In the genomic region with DNA sequence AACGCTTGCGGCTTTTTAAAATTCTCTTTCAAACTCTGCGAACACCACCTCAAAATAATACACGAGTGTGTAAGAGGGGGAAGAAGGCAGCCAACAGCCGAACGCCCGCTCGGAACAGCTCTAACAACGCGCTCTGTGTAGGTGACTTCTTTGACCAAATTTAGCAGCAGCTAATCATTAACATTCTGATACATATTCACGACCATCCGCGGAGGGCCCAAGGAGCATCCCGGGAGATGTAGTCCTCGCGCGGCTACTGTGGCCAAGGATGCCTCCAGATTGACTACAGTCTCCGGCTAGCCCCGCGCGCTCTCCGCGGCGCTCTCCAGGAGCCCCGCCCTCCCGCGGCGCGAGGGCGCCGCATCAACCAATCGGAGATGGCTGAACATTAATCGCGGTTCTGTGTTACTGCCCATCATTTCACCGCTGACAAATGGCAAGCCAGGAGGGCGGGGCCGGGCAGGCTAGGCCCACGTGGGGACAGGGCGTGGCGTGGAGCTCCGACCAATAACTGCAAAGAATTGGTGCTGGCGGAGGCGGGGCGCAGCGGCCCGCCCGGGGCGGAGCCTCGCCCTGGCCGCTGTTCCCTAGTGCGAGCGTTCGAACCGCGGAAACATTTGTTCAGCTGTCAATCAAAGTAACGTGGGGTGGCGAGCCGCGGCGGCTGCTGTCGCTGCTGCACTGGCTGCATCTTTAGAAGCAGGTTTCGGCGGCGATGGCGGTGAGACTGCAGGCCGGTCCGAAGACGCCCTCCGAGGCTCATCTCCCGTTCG, we compare ENCODE assay signal across 7 mouse cellular contexts. TPM values are rescaled to one million over a fixed set of nuclear protein-coding genes. Genes with fewer than 3 reads are reported as not detected.
DNase-seq lines count a peak whose midpoint lies in the region; ATAC-seq lines count a peak whose summit lies in the region.

A gene (minus strand): TSS at position 135 of the 773 bp plus-strand sequence.

- H3K27ac ChIP-seq in embryonic facial prominence, embryonic 12.5 days: peak within 1 kb of the TSS; percentile 98
- H3K27ac ChIP-seq in limb, embryonic 11.5 days (replicated peaks; ENCODE audit: low read depth, low read length): peak within 1 kb of the TSS; percentile 93
- H3K27ac ChIP-seq in midbrain, embryonic 14.5 days (replicated peaks; ENCODE audit: low read depth, low read length): peak within 1 kb of the TSS; percentile 95

- ATAC-seq in embryonic facial prominence, embryonic 12.5 days (ENCODE audit: insufficient number of reproducible peaks, insufficient read depth, low FRiP score, low TSS enrichment): peak; percentile 98
- ATAC-seq in limb, embryonic 11.5 days (ENCODE audit: insufficient number of reproducible peaks, low FRiP score, low TSS enrichment, low read depth): peak; percentile 98
- ATAC-seq in midbrain, embryonic 14.5 days (ENCODE audit: low FRiP score, low TSS enrichment): peak; percentile 96

- H3K4me2 ChIP-seq in embryonic facial prominence, embryonic 12.5 days (replicated peaks): peak within 1 kb of the TSS; percentile 62
- H3K4me2 ChIP-seq in limb, embryonic 11.5 days (ENCODE audit: low read depth, severe bottlenecking): peak within 1 kb of the TSS; percentile 75
- peak within 1 kb of the TSS; percentile 72 for H3K4me2 ChIP-seq in midbrain, embryonic 14.5 days (ENCODE audit: low read length)

- under 1% methylated on average over 71 of the region's 71 CpGs for WGBS in embryonic facial prominence, embryonic 12.5 days
- under 1% methylated on average over 71 of the region's 71 CpGs for WGBS in limb, embryonic 11.5 days
- under 1% methylated on average over 71 of the region's 71 CpGs for WGBS in midbrain, embryonic 14.5 days

- peak within 1 kb of the TSS; percentile 82 for H3K4me3 ChIP-seq in embryonic facial prominence, embryonic 12.5 days
- H3K4me3 ChIP-seq in limb, embryonic 11.5 days (ENCODE audit: low read depth, low read length): peak within 1 kb of the TSS; percentile 58
- peak within 1 kb of the TSS; percentile 79 for H3K4me3 ChIP-seq in midbrain, embryonic 14.5 days (replicated peaks; ENCODE audit: low read depth, low read length)

- H3K9me3 ChIP-seq in embryonic facial prominence, embryonic 12.5 days: no peaks in the 10 kb centered on the region
- no peaks in the 10 kb centered on the region for H3K9me3 ChIP-seq in limb, embryonic 11.5 days (ENCODE audit: control insufficient read depth, low read length)
- H3K9me3 ChIP-seq in midbrain, embryonic 14.5 days (ENCODE audit: control insufficient read depth, low read length): no peaks in the 10 kb centered on the region

- 0 out of 2 replicates have a peak, but pooled peaks cover 3% of the 10 kb centered on the region for H3K27me3 ChIP-seq in embryonic facial prominence, embryonic 12.5 days
- H3K27me3 ChIP-seq in limb, embryonic 11.5 days (ENCODE audit: control insufficient read depth, insufficient read depth, low read length): 0 out of 2 replicates have a peak, but pooled peaks cover 3% of the 10 kb centered on the region
- peaks cover 9% of the 10 kb centered on the region for H3K27me3 ChIP-seq in midbrain, embryonic 14.5 days (ENCODE audit: control insufficient read depth, insufficient read depth, low read length)

- peaks cover 20% of the 10 kb centered on the region; the same call in 1 of the 2 replicates for H3K4me1 ChIP-seq in embryonic facial prominence, embryonic 12.5 days
- peaks cover 16% of the 10 kb centered on the region for H3K4me1 ChIP-seq in limb, embryonic 11.5 days (ENCODE audit: control insufficient read depth, insufficient read depth, low read length)
- H3K4me1 ChIP-seq in midbrain, embryonic 14.5 days (ENCODE audit: control insufficient read depth, insufficient read depth, low read length): peaks cover 25% of the 10 kb centered on the region

- H3K9ac ChIP-seq in embryonic facial prominence, embryonic 12.5 days: peak within 1 kb of the TSS; percentile 96
- peak within 1 kb of the TSS; percentile 82 for H3K9ac ChIP-seq in limb, embryonic 11.5 days (ENCODE audit: low read length)
- peak within 1 kb of the TSS; percentile 93 for H3K9ac ChIP-seq in midbrain, embryonic 14.5 days (replicated peaks; ENCODE audit: low read length)

- no peaks in the 10 kb centered on the region for H3K36me3 ChIP-seq in embryonic facial prominence, embryonic 12.5 days
- no peaks in the 10 kb centered on the region for H3K36me3 ChIP-seq in limb, embryonic 11.5 days (ENCODE audit: control insufficient read depth, insufficient read depth, low read length)
- H3K36me3 ChIP-seq in midbrain, embryonic 14.5 days (ENCODE audit: control insufficient read depth, insufficient read depth, low read length): no peaks in the 10 kb centered on the region

- DNase-seq in adrenal gland, postnatal 25 days: peak; percentile 100
- DNase-seq in heart, adult 11 months: peak; percentile 100
- DNase-seq in kidney, adult 18-20 months: peak; percentile 100
- DNase-seq in limb, embryonic 11.5 days (ENCODE audit: low spot score): peak; percentile 100
- DNase-seq in midbrain, embryonic 14.5 days: peak; percentile 100
- DNase-seq in spleen, adult 18-20 months: peak; percentile 100

RNA-seq across cellular contexts. Expression of the gene that starts here (rescaled TPM):
- 9.2 and 11.0 TPM in 2 replicates for total RNA-seq in adrenal gland, postnatal 25 days (2021)
- polyA plus RNA-seq in embryonic facial prominence, embryonic 12.5 days (2016; fragmentation: Nextera tagmentation; extraction: Ambion mirVana): 27.2 and 30.8 TPM in 2 replicates
- 29.0 and 33.5 TPM in 2 replicates for polyA plus RNA-seq in limb, embryonic 11.5 days (2014; fragmentation: Nextera tagmentation; extraction: Ambion mirVana)
- 34.5 and 39.6 TPM in 2 replicates for polyA plus RNA-seq in midbrain, embryonic 14.5 days (2014; fragmentation: Nextera tagmentation; extraction: Ambion mirVana)

Comparison
In these comparisons a context has a peak if more than half of its experiments do, and no peak if none do; other contexts are left out.
1. Peak in every context shown above with its lines: DNase-seq, ATAC-seq, H3K4me3 ChIP-seq and H3K27ac ChIP-seq.